Mouse (Mus musculus) heart, adult 2 months (tissue): Measurements from ENCODE around the gene Acp2.

Experiments
- CTCF ChIP-seq: fragments of 200-600 bp; IDR thresholded peaks from 2 replicates; pipeline ENCODE4 v1.8.1; 2022; ENCODE audit warnings: antibody characterized with exemption, mild to moderate bottlenecking, moderate library complexity
- EP300 ChIP-seq: fragments of 200-500 bp; IDR thresholded peaks from 2 replicates; pipeline ENCODE4 v1.6.1; 2011; ENCODE audit warnings: low read depth, low read length, control low read depth; ENCODE audit not compliant: insufficient read depth
- POLR2A ChIP-seq: fragments of 200-500 bp; IDR thresholded peaks from 2 replicates; pipeline ENCODE4 v1.6.1; 2011; ENCODE audit warnings: mild to moderate bottlenecking, low read depth, low read length, control low read depth; ENCODE audit not compliant: insufficient read depth

GRCm38 (mm10) chr2:91169587-91170322 lies 32.9 kb upstream of the Acp2 start:
- TF ChIP-seq CTCF (no peak), EP300 (no peak), POLR2A (no peak)
